12 mouse cellular contexts compared by ENCODE assay signal in genomic region chr4:53749831-53750230, GRCm38 (mm10). TPM values are rescaled to one million over a fixed set of nuclear protein-coding genes. Genes with fewer than 3 reads are reported as not detected.
"Had no signal": no experiment of that assay in that cellular context is flagged by ENCODE, and none has a peak within 500 bp of the region (broad histone marks: within the 10 kb centered on the region; RNA-seq: fewer than 3 reads in every experiment).

No protein-coding gene starts in this region.

- DNase-seq: lung, postnatal 14 days; thymus, adult 18-20 months; thymus, postnatal 14 days had no signal

- H3K4me3 ChIP-seq: kidney, embryonic 15.5 days; limb, embryonic 15.5 days; liver, embryonic 12.5 days; midbrain, embryonic 12.5 days; neural tube, embryonic 13.5 days had no signal

- H3K27ac ChIP-seq: limb, embryonic 15.5 days; liver, embryonic 12.5 days; neural tube, embryonic 13.5 days had no signal

RNA-seq across cellular contexts. Expression of gene Tal2, which starts 29.7 kb away (rescaled TPM):
- polyA plus RNA-seq: intestine, embryonic 16.5 days; large intestine, adult 2 months; liver, embryonic 12.5 days; liver, embryonic 16.5 days; neural tube, embryonic 13.5 days; small intestine, adult 2 months had no signal
